Comparison of ENCODE assay signal across 17 mouse cellular contexts in genomic region chr7:139100531-139101095, GRCm38 (mm10). TPM values are rescaled to one million over a fixed set of nuclear protein-coding genes. Genes with fewer than 3 reads are reported as not detected.
DNase-seq lines count a peak whose midpoint lies in the region; ATAC-seq and TF ChIP-seq lines count a peak whose summit lies in the region.
"Had no signal": no experiment of that assay in that cellular context is flagged by ENCODE, and none has a peak within 500 bp of the region (broad histone marks: within the 10 kb centered on the region; RNA-seq: fewer than 3 reads in every experiment).

No protein-coding gene starts in this region.

- ATAC-seq in forebrain, postnatal 0 days = no peak
- ATAC-seq in forebrain, embryonic 15.5 days (replicated peaks) = no peak
- ATAC-seq in midbrain, embryonic 11.5 days (ENCODE audit: low FRiP score) = no peak
- ATAC-seq in midbrain, embryonic 13.5 days = no peak
- ATAC-seq: hindbrain, embryonic 16.5 days; inflammation-experienced regulatory T-cells, adult 6 months; intestine, postnatal 0 days had no signal

- H3K36me3 ChIP-seq in forebrain, postnatal 0 days (ENCODE audit: insufficient read depth) = peaks cover 40% of the 10 kb centered on the region
- peaks cover 11% of the 10 kb centered on the region; the same call in 1 of the 2 replicates for H3K36me3 ChIP-seq in forebrain, embryonic 15.5 days
- peaks cover 2% of the 10 kb centered on the region; the same call in 1 of the 2 replicates for H3K36me3 ChIP-seq in midbrain, embryonic 11.5 days (ENCODE audit: control insufficient read depth, insufficient read depth, low read length)
- H3K36me3 ChIP-seq in midbrain, embryonic 13.5 days = peaks cover 59% of the 10 kb centered on the region

- TF ChIP-seq CTCF in forebrain, postnatal 0 days (IDR thresholded peaks at IDR 0.05; ENCODE audit: low read depth) = peak; percentile 17; the same call in 1 of the 2 replicates

- no peak overlapping the region for H3K4me2 ChIP-seq in forebrain, postnatal 0 days (ENCODE audit: low read depth)
- no peak overlapping the region for H3K4me2 ChIP-seq in forebrain, embryonic 15.5 days (replicated peaks)
- no peak overlapping the region for H3K4me2 ChIP-seq in midbrain, embryonic 11.5 days
- no peak overlapping the region for H3K4me2 ChIP-seq in midbrain, embryonic 13.5 days (replicated peaks)
- H3K4me2 ChIP-seq: embryonic facial prominence, embryonic 12.5 days; forebrain, embryonic 12.5 days; heart, embryonic 11.5 days had no signal

- no peak overlapping the region for H3K4me3 ChIP-seq in forebrain, postnatal 0 days (ENCODE audit: low read depth, low read length)
- no peak overlapping the region for H3K4me3 ChIP-seq in forebrain, embryonic 15.5 days
- no peak overlapping the region for H3K4me3 ChIP-seq in midbrain, embryonic 11.5 days (ENCODE audit: low read depth, low read length)
- H3K4me3 ChIP-seq in midbrain, embryonic 13.5 days (replicated peaks) = no peak overlapping the region
- H3K4me3 ChIP-seq: embryonic facial prominence, embryonic 12.5 days; forebrain, embryonic 12.5 days; heart, adult 2 months had no signal

- no peaks in the 10 kb centered on the region for H3K4me1 ChIP-seq in forebrain, postnatal 0 days (ENCODE audit: insufficient read depth)
- no peaks in the 10 kb centered on the region for H3K4me1 ChIP-seq in forebrain, embryonic 15.5 days
- H3K4me1 ChIP-seq in midbrain, embryonic 11.5 days (ENCODE audit: control insufficient read depth, insufficient read depth, low read length) = no peaks in the 10 kb centered on the region; the same call in 1 of the 2 replicates
- H3K4me1 ChIP-seq in midbrain, embryonic 13.5 days (replicated peaks) = peaks cover 17% of the 10 kb centered on the region; the same call in 1 of the 2 replicates
- H3K4me1 ChIP-seq: embryonic facial prominence, embryonic 12.5 days; forebrain, embryonic 12.5 days had no signal

- no peaks in the 10 kb centered on the region for H3K27me3 ChIP-seq in forebrain, postnatal 0 days (ENCODE audit: insufficient read depth, low read length)
- no peaks in the 10 kb centered on the region for H3K27me3 ChIP-seq in forebrain, embryonic 15.5 days
- H3K27me3 ChIP-seq in midbrain, embryonic 11.5 days (ENCODE audit: control insufficient read depth, insufficient read depth, low read length) = no peaks in the 10 kb centered on the region
- H3K27me3 ChIP-seq in midbrain, embryonic 13.5 days = no peaks in the 10 kb centered on the region
- H3K27me3 ChIP-seq: embryonic facial prominence, embryonic 12.5 days; forebrain, embryonic 12.5 days had no signal

- no peak overlapping the region for H3K9ac ChIP-seq in forebrain, postnatal 0 days
- no peak overlapping the region for H3K9ac ChIP-seq in forebrain, embryonic 15.5 days (replicated peaks)
- H3K9ac ChIP-seq in midbrain, embryonic 11.5 days (ENCODE audit: low read length) = no peak overlapping the region
- no peak overlapping the region for H3K9ac ChIP-seq in midbrain, embryonic 13.5 days (replicated peaks)
- H3K9ac ChIP-seq: embryonic facial prominence, embryonic 12.5 days; forebrain, embryonic 12.5 days had no signal

- no peaks in the 10 kb centered on the region for H3K9me3 ChIP-seq in forebrain, postnatal 0 days (ENCODE audit: low read length)
- no peaks in the 10 kb centered on the region for H3K9me3 ChIP-seq in forebrain, embryonic 15.5 days
- no peaks in the 10 kb centered on the region for H3K9me3 ChIP-seq in midbrain, embryonic 11.5 days (ENCODE audit: control insufficient read depth, low read length)
- no peaks in the 10 kb centered on the region for H3K9me3 ChIP-seq in midbrain, embryonic 13.5 days
- H3K9me3 ChIP-seq: embryonic facial prominence, embryonic 12.5 days; forebrain, embryonic 12.5 days had no signal

- WGBS in forebrain, postnatal 0 days = 70% methylated on average over 12 of the region's 12 CpGs
- 76% methylated on average over 12 of the region's 12 CpGs for WGBS in forebrain, embryonic 15.5 days
- 66% methylated on average over 12 of the region's 12 CpGs for WGBS in midbrain, embryonic 11.5 days
- WGBS in midbrain, embryonic 13.5 days = 73% methylated on average over 12 of the region's 12 CpGs

- no peak for DNase-seq in forebrain, postnatal 0 days
- DNase-seq in midbrain, embryonic 11.5 days (ENCODE audit: low spot score, missing footprints) = peak; percentile 73
- DNase-seq in cerebellum, adult 9-10 months = peak; percentile 53
- peak; percentile 59 to 68 for DNase-seq in cerebellum, postnatal 14 days
- no peak for DNase-seq in urinary bladder, postnatal 25 days (ENCODE audit: low spot score)
- DNase-seq in right cerebral cortex, postnatal 36 days (ENCODE audit: low spot score in 2 of 2) = no peak
- DNase-seq: adrenal gland, adult 2 months; adrenal gland, postnatal 25 days; heart, adult 2 months had no signal

- no peak overlapping the region for H3K27ac ChIP-seq in forebrain, postnatal 0 days (ENCODE audit: low read depth, low read length)
- H3K27ac ChIP-seq in forebrain, embryonic 15.5 days (replicated peaks) = no peak overlapping the region
- no peak overlapping the region for H3K27ac ChIP-seq in midbrain, embryonic 11.5 days (ENCODE audit: low read depth, low read length)
- no peak overlapping the region for H3K27ac ChIP-seq in midbrain, embryonic 13.5 days
- H3K27ac ChIP-seq: embryonic facial prominence, embryonic 12.5 days; forebrain, embryonic 12.5 days; heart, adult 2 months had no signal

RNA-seq across cellular contexts. Expression of gene Dpysl4, which starts 14.8 kb away (rescaled TPM):
- total RNA-seq in forebrain, postnatal 0 days (2014; rRNA removed) = 121 and 125 TPM in 2 replicates
- 112 and 142 TPM in 2 replicates for polyA plus RNA-seq in forebrain, postnatal 0 days (2015; fragmentation: Nextera tagmentation; extraction: Ambion mirVana)
- polyA plus RNA-seq in forebrain, embryonic 15.5 days (2015; fragmentation: Nextera tagmentation; extraction: Ambion mirVana) = 116 TPM in 2 replicates
- polyA plus RNA-seq in midbrain, embryonic 11.5 days (2014; fragmentation: Nextera tagmentation; extraction: Ambion mirVana) = 167 and 179 TPM in 2 replicates
- 224 and 225 TPM in 2 replicates for polyA plus RNA-seq in midbrain, embryonic 13.5 days (2015; fragmentation: Nextera tagmentation; extraction: Ambion mirVana)

Comparison
In these comparisons a context has a peak if more than half of its experiments do, and no peak if none do; other contexts are left out.
1. DNase-seq: peak in midbrain, embryonic 11.5 days (single experiment), cerebellum, adult 9-10 months (single experiment) and cerebellum, postnatal 14 days (2 of 2); none in forebrain, postnatal 0 days (single experiment), urinary bladder, postnatal 25 days (single experiment) and right cerebral cortex, postnatal 36 days (0 of 2).